Mouse (Mus musculus): ENCODE measurements at regions not wholly inside any gene's neighbourhood (a gene's known extent, or its start where the extent isn't known, plus 50 kb on each side); places are given as distances from the start of the nearest gene placed in this dataset.

- Histone ChIP-seq H3K27ac (ENCODE audit: low read length) (0 out of 2 replicates have a peak overlapping the region, but pooled peaks have one; percentile 6), H3K4me1 (ENCODE audit: control insufficient read depth, insufficient read depth, low read length) (peaks cover 8% of the 10 kb centered on the region), H3K4me3 (ENCODE audit: low read length) (no peak overlapping the region), H3K4me2 (ENCODE audit: low read depth, low read length) (no peak overlapping the region), H3K9ac (ENCODE audit: low read depth, low read length) (no peak overlapping the region), H3K27me3 (replicated peaks; ENCODE audit: control insufficient read depth, insufficient read depth, low read length) (no peaks in the 10 kb centered on the region), H3K9me3 (ENCODE audit: control insufficient read depth, low read length) (no peaks in the 10 kb centered on the region), H3K36me3 (ENCODE audit: control insufficient read depth, insufficient read depth, low read length) (no peaks in the 10 kb centered on the region)
- WGBS: 43% methylated on average over 4 of the region's 4 CpGs
- ATAC-seq: no peak
Measured at GRCm38 (mm10) chr5:107035376-107035775, 71.3 kb downstream of the Cdc7 start.

GRCm38 (mm10) chr5:107035782-107036181, 71.7 kb downstream of the Cdc7 start:
- Histone ChIP-seq H3K27ac (ENCODE audit: low read length) (no peak overlapping the region), H3K4me3 (ENCODE audit: low read length) (no peak overlapping the region), H3K4me1 (ENCODE audit: control insufficient read depth, insufficient read depth, low read length) (peaks cover 11% of the 10 kb centered on the region), H3K27me3 (replicated peaks; ENCODE audit: control insufficient read depth, insufficient read depth, low read length) (no peaks in the 10 kb centered on the region), H3K4me2 (ENCODE audit: low read depth, low read length) (no peak overlapping the region), H3K36me3 (ENCODE audit: control insufficient read depth, insufficient read depth, low read length) (no peaks in the 10 kb centered on the region), H3K9ac (ENCODE audit: low read depth, low read length) (no peak overlapping the region), H3K9me3 (ENCODE audit: control insufficient read depth, low read length) (no peaks in the 10 kb centered on the region)
- WGBS: 52% methylated on average over 6 of the region's 6 CpGs
- no peak for ATAC-seq

GRCm38 (mm10) chr5:107036475-107036874, 72.4 kb downstream of the Cdc7 start:
- no peak overlapping the region for H3K9ac ChIP-seq (ENCODE audit: low read depth, low read length)
- 84% methylated on average over 6 of the region's 6 CpGs for WGBS
- H3K4me1 ChIP-seq (ENCODE audit: control insufficient read depth, insufficient read depth, low read length): peaks cover 13% of the 10 kb centered on the region
- H3K4me2 ChIP-seq (ENCODE audit: low read depth, low read length): no peak overlapping the region
- no peaks in the 10 kb centered on the region for H3K36me3 ChIP-seq (ENCODE audit: control insufficient read depth, insufficient read depth, low read length)
- H3K9me3 ChIP-seq (ENCODE audit: control insufficient read depth, low read length): no peaks in the 10 kb centered on the region
- ATAC-seq: no peak
- no peak overlapping the region for H3K27ac ChIP-seq (ENCODE audit: low read length)
- H3K4me3 ChIP-seq (ENCODE audit: low read length): no peak overlapping the region
- H3K27me3 ChIP-seq (replicated peaks; ENCODE audit: control insufficient read depth, insufficient read depth, low read length): no peaks in the 10 kb centered on the region

- no peak for ATAC-seq
- no peak overlapping the region for H3K27ac ChIP-seq (ENCODE audit: low read length)
- peaks cover 13% of the 10 kb centered on the region for H3K4me1 ChIP-seq (ENCODE audit: control insufficient read depth, insufficient read depth, low read length)
- H3K4me3 ChIP-seq (ENCODE audit: low read length): no peak overlapping the region
- no peaks in the 10 kb centered on the region for H3K27me3 ChIP-seq (replicated peaks; ENCODE audit: control insufficient read depth, insufficient read depth, low read length)
- H3K9me3 ChIP-seq (ENCODE audit: control insufficient read depth, low read length): no peaks in the 10 kb centered on the region
- H3K9ac ChIP-seq (ENCODE audit: low read depth, low read length): no peak overlapping the region
- no peaks in the 10 kb centered on the region for H3K36me3 ChIP-seq (ENCODE audit: control insufficient read depth, insufficient read depth, low read length)
- WGBS: 70% methylated on average over 6 of the region's 6 CpGs
- no peak overlapping the region for H3K4me2 ChIP-seq (ENCODE audit: low read depth, low read length)
Measured at GRCm38 (mm10) chr5:107037087-107037486, 73.0 kb downstream of the Cdc7 start.

GRCm38 (mm10) chr5:107039340-107039739, 75.2 kb downstream of the Cdc7 start:
- Histone ChIP-seq H3K27me3 (replicated peaks; ENCODE audit: control insufficient read depth, insufficient read depth, low read length) (no peaks in the 10 kb centered on the region), H3K9ac (ENCODE audit: low read depth, low read length) (no peak overlapping the region), H3K27ac (ENCODE audit: low read length) (peak overlapping the region; percentile 45), H3K36me3 (ENCODE audit: control insufficient read depth, insufficient read depth, low read length) (no peaks in the 10 kb centered on the region), H3K4me1 (ENCODE audit: control insufficient read depth, insufficient read depth, low read length) (peaks cover 13% of the 10 kb centered on the region), H3K9me3 (ENCODE audit: control insufficient read depth, low read length) (no peaks in the 10 kb centered on the region), H3K4me2 (ENCODE audit: low read depth, low read length) (no peak overlapping the region), H3K4me3 (ENCODE audit: low read length) (no peak overlapping the region)
- ATAC-seq: no peak
- 92% methylated on average over 8 of the region's 8 CpGs for WGBS

GRCm38 (mm10) chr5:107039956-107040355, 75.8 kb downstream of the Cdc7 start:
- no peak overlapping the region for H3K4me2 ChIP-seq (ENCODE audit: low read depth, low read length)
- H3K36me3 ChIP-seq (ENCODE audit: control insufficient read depth, insufficient read depth, low read length): no peaks in the 10 kb centered on the region
- H3K4me3 ChIP-seq (ENCODE audit: low read length): no peak overlapping the region
- 69% methylated on average over 6 of the region's 6 CpGs for WGBS
- no peak overlapping the region for H3K9ac ChIP-seq (ENCODE audit: low read depth, low read length)
- peak; percentile 53 for ATAC-seq
- H3K27me3 ChIP-seq (replicated peaks; ENCODE audit: control insufficient read depth, insufficient read depth, low read length): no peaks in the 10 kb centered on the region
- H3K9me3 ChIP-seq (ENCODE audit: control insufficient read depth, low read length): no peaks in the 10 kb centered on the region
- H3K27ac ChIP-seq (ENCODE audit: low read length): peak overlapping the region; percentile 45
- peaks cover 13% of the 10 kb centered on the region for H3K4me1 ChIP-seq (ENCODE audit: control insufficient read depth, insufficient read depth, low read length)

- no peaks in the 10 kb centered on the region for H3K9me3 ChIP-seq (ENCODE audit: control insufficient read depth, low read length)
- H3K36me3 ChIP-seq (ENCODE audit: control insufficient read depth, insufficient read depth, low read length): no peaks in the 10 kb centered on the region
- peak; percentile 49 for ATAC-seq
- 47% methylated on average over 10 of the region's 10 CpGs for WGBS
- peaks cover 13% of the 10 kb centered on the region for H3K4me1 ChIP-seq (ENCODE audit: control insufficient read depth, insufficient read depth, low read length)
- no peaks in the 10 kb centered on the region for H3K27me3 ChIP-seq (replicated peaks; ENCODE audit: control insufficient read depth, insufficient read depth, low read length)
- H3K27ac ChIP-seq (ENCODE audit: low read length): peak overlapping the region; percentile 60
- H3K4me2 ChIP-seq (ENCODE audit: low read depth, low read length): no peak overlapping the region
- H3K9ac ChIP-seq (ENCODE audit: low read depth, low read length): no peak overlapping the region
- no peak overlapping the region for H3K4me3 ChIP-seq (ENCODE audit: low read length)
Measured at GRCm38 (mm10) chr5:107040489-107040888, 76.4 kb downstream of the Cdc7 start.

GRCm38 (mm10) chr5:107045163-107045562, 81.0 kb downstream of the Cdc7 start:
- H3K9me3 ChIP-seq (ENCODE audit: control insufficient read depth, low read length): no peaks in the 10 kb centered on the region
- 71% methylated on average over 10 of the region's 10 CpGs for WGBS
- ATAC-seq: no peak
- no peak overlapping the region for H3K4me3 ChIP-seq (ENCODE audit: low read length)
- no peaks in the 10 kb centered on the region for H3K36me3 ChIP-seq (ENCODE audit: control insufficient read depth, insufficient read depth, low read length)
- H3K4me1 ChIP-seq (ENCODE audit: control insufficient read depth, insufficient read depth, low read length): peaks cover 16% of the 10 kb centered on the region
- H3K27ac ChIP-seq (ENCODE audit: low read length): no peak overlapping the region
- H3K27me3 ChIP-seq (replicated peaks; ENCODE audit: control insufficient read depth, insufficient read depth, low read length): no peaks in the 10 kb centered on the region
- H3K9ac ChIP-seq (ENCODE audit: low read depth, low read length): no peak overlapping the region
- no peak overlapping the region for H3K4me2 ChIP-seq (ENCODE audit: low read depth, low read length)

GRCm38 (mm10) chr5:107046501-107046931, 82.4 kb downstream of the Cdc7 start:
- WGBS: 16% methylated on average over 4 of the region's 4 CpGs

GRCm38 (mm10) chr5:107048607-107049006, 84.5 kb downstream of the Cdc7 start:
- Histone ChIP-seq H3K36me3 (ENCODE audit: control insufficient read depth, insufficient read depth, low read length) (no peaks in the 10 kb centered on the region), H3K9me3 (ENCODE audit: control insufficient read depth, low read length) (no peaks in the 10 kb centered on the region), H3K27me3 (replicated peaks; ENCODE audit: control insufficient read depth, insufficient read depth, low read length) (no peaks in the 10 kb centered on the region), H3K9ac (ENCODE audit: low read depth, low read length) (no peak overlapping the region), H3K4me1 (ENCODE audit: control insufficient read depth, insufficient read depth, low read length) (peaks cover 15% of the 10 kb centered on the region), H3K4me2 (ENCODE audit: low read depth, low read length) (no peak overlapping the region), H3K4me3 (ENCODE audit: low read length) (no peak overlapping the region), H3K27ac (ENCODE audit: low read length) (no peak overlapping the region)
- ATAC-seq: 0 out of 2 replicates have a peak, but pooled peaks have one; percentile 6
- WGBS: 57% methylated on average over 5 of the region's 5 CpGs

More at GRCm38 (mm10) chr5:107046501-107046931, 82.4 kb downstream of the Cdc7 start:
- no peaks in the 10 kb centered on the region for H3K9me3 ChIP-seq (ENCODE audit: control insufficient read depth, low read length)
- H3K4me1 ChIP-seq (ENCODE audit: control insufficient read depth, insufficient read depth, low read length): peaks cover 11% of the 10 kb centered on the region
- H3K4me2 ChIP-seq (ENCODE audit: low read depth, low read length): no peak overlapping the region
- peak; percentile 63 for ATAC-seq
- H3K27ac ChIP-seq (ENCODE audit: low read length): peak overlapping the region; percentile 78
- no peak overlapping the region for H3K9ac ChIP-seq (ENCODE audit: low read depth, low read length)
- no peaks in the 10 kb centered on the region for H3K36me3 ChIP-seq (ENCODE audit: control insufficient read depth, insufficient read depth, low read length)
- no peak overlapping the region for H3K4me3 ChIP-seq (ENCODE audit: low read length)
- no peaks in the 10 kb centered on the region for H3K27me3 ChIP-seq (replicated peaks; ENCODE audit: control insufficient read depth, insufficient read depth, low read length)
